Mouse (Mus musculus): ENCODE data around the gene Ace.

DNA sequence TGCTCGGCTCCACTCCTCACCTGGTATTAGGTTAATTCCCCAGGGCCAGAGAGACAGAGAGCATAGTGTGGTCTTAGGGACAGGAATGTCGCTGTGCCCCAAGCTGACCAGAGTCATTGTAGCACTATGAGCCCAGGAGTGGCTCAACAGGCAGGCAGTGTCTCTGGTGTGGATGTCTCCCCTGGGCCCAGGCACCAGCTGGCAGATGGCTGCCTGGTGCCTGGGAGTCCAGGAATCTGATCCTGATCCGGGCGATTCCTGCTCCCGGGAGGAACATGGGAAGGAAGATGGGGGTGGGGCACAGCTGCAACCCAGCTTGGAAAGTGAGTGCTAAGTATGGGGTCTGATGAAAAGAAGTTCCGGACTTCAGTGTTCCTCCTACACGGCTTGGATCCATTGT lies 45.0 kb downstream of the Ace start:
- TF ChIP-seq POLR2A (IDR thresholded peaks at IDR 0.05; ENCODE audit: low read depth, low read length), result no peak
- TF ChIP-seq CTCF (IDR thresholded peaks at IDR 0.05; ENCODE audit: borderline replicate concordance, insufficient read depth, low read length), result no peak

Measured in embryonic fibroblast, embryonic 13.5 days (primary cell).